Mouse (Mus musculus): ENCODE data around the gene Olfr522. TPM values are rescaled to one million over a fixed set of nuclear protein-coding genes. Genes with fewer than 3 reads are reported as not detected.

Olfr522 gene
- polyA plus RNA-seq, 2 experiments = not detected

DNA sequence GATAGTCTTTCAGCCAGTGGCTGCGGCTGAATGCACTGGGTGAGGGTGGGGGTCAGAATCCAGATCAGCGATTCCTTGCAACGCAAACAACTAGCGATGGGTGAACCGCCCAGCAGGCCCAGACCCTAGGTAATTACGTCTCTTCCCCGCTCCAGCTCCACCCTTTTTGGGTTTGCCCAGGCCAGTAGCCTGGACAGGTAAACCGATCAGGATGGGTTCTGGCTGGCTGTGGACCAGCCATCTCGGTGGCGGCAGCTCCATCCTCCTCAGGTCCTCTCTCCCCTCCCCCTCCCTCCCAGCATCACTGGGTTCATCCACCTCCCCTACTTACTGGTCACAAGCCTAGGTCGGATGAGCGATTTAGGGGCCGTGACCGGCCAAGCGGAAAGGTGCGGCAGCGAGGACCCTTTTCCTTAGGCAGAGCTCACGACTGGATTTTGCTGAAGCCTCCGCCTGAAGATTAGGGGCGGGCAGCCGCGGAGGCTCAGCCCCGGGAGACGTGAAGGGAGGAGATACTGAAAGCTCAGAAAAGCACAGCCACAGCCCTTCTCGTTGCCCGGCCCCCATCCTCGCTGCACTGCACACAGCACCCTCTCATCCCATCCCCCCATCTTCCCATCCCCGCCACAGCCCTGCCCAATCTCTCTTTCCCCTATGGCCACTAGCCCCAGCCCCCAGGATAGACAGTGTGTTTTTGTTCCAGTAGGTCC, 10.2 kb downstream of the Olfr522 start, which contains the start of gene Sprn:
Sprn (minus strand) TSS at position 660 of the 710 bp plus-strand sequence.
- Histone ChIP-seq H3K9ac (ENCODE audit: low read depth, low read length, severe bottlenecking) (peak within 1 kb of the TSS; percentile 31; the same call in 1 of the 2 replicates), H3K27ac (replicated peaks; ENCODE audit: low read depth, low read length) (no peak within 1 kb of the TSS), H3K36me3 (ENCODE audit: control insufficient read depth, insufficient read depth, low read length) (no peaks in the 10 kb centered on the region), H3K4me1 (ENCODE audit: control insufficient read depth, insufficient read depth, low read length) (0 out of 2 replicates have a peak, but pooled peaks cover 3% of the 10 kb centered on the region), H3K9me3 (ENCODE audit: control insufficient read depth, low read length) (no peaks in the 10 kb centered on the region), H3K27me3 (ENCODE audit: control insufficient read depth, insufficient read depth, low read length) (peaks cover 27% of the 10 kb centered on the region), H3K4me3 (replicated peaks; ENCODE audit: low read length) (peak within 1 kb of the TSS; percentile 20), H3K4me2 (replicated peaks; ENCODE audit: low read depth, low read length, severe bottlenecking) (peak within 1 kb of the TSS; percentile 33; the same call in 1 of the 2 replicates)
- no peak for ATAC-seq (ENCODE audit: low FRiP score, low read depth)
- no peak for TF ChIP-seq POLR2A (IDR thresholded peaks at IDR 0.05; ENCODE audit: borderline replicate concordance, extremely low read depth, insufficient read depth, insufficient read length)
- no peak for DNase-seq (ENCODE audit: low spot score)
- 1% methylated on average over 19 of the region's 28 CpGs for WGBS

DNA sequence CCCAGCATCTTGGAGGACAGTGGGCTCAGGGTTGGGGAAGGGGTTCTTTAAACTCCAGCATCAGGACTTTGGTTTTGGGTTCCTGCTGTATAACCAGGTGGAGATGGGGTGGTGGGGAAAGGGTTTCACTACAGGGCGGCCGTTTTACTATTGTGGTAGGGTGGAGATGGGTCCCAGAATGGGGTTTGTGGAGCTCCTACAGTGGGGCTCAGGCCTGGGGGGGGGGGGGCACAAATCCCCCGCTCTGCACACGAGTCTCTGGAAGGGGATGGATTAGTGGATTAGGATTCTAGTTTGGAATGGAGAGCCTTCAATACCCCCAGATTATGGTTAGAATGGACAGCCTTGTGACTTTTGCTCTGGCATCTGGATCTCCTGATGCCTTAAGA, 10.7 kb downstream of the Olfr522 start:
- no peak for TF ChIP-seq POLR2A (IDR thresholded peaks at IDR 0.05; ENCODE audit: borderline replicate concordance, extremely low read depth, insufficient read depth, insufficient read length)
- Histone ChIP-seq H3K27ac (replicated peaks; ENCODE audit: low read depth, low read length) (no peak overlapping the region), H3K4me2 (replicated peaks; ENCODE audit: low read depth, low read length, severe bottlenecking) (no peak overlapping the region), H3K36me3 (ENCODE audit: control insufficient read depth, insufficient read depth, low read length) (0 out of 2 replicates have a peak, but pooled peaks cover under 1% of the 10 kb centered on the region), H3K9ac (ENCODE audit: low read depth, low read length, severe bottlenecking) (peak overlapping the region; percentile 31; the same call in 1 of the 2 replicates), H3K4me1 (ENCODE audit: control insufficient read depth, insufficient read depth, low read length) (0 out of 2 replicates have a peak, but pooled peaks cover 3% of the 10 kb centered on the region), H3K4me3 (replicated peaks; ENCODE audit: low read length) (peak overlapping the region; percentile 20; the same call in 1 of the 2 replicates), H3K27me3 (ENCODE audit: control insufficient read depth, insufficient read depth, low read length) (peaks cover 27% of the 10 kb centered on the region), H3K9me3 (ENCODE audit: control insufficient read depth, low read length) (no peaks in the 10 kb centered on the region)
- ATAC-seq (ENCODE audit: low FRiP score, low read depth) = no peak
- no peak for DNase-seq (ENCODE audit: low spot score)
- WGBS = 30% methylated on average over 4 of the region's 4 CpGs

DNA sequence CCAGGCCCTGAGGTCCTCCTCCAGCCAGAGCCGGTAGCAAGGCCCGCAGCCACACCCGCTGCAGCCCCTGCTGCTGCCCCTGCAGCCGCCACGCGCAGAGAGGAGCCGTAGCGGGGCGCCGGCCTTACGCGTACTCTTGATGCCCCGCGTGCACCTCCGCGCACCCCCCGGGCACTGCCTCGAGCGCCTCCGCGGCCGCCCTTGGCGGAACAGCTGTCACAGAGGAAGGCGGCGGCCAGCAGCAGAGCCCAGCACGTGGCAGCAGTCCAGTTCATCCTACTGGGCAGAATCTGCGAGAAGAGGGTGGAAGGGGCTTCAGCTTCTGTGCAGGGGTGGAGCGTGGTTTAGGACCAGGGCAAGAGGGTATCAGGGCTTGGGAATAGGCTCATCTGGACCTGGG, 11.2 kb downstream of the Olfr522 start:
- ATAC-seq (ENCODE audit: low FRiP score, low read depth) (no peak), DNase-seq (ENCODE audit: low spot score) (no peak)
- Histone ChIP-seq H3K27me3 (ENCODE audit: control insufficient read depth, insufficient read depth, low read length) (peaks cover 27% of the 10 kb centered on the region), H3K36me3 (ENCODE audit: control insufficient read depth, insufficient read depth, low read length) (0 out of 2 replicates have a peak, but pooled peaks cover 2% of the 10 kb centered on the region), H3K9me3 (ENCODE audit: control insufficient read depth, low read length) (no peaks in the 10 kb centered on the region), H3K4me2 (replicated peaks; ENCODE audit: low read depth, low read length, severe bottlenecking) (peak overlapping the region; percentile 46), H3K9ac (ENCODE audit: low read depth, low read length, severe bottlenecking) (peak overlapping the region; percentile 34; the same call in 1 of the 2 replicates), H3K4me3 (replicated peaks; ENCODE audit: low read length) (peak overlapping the region; percentile 19; the same call in 1 of the 2 replicates), H3K4me1 (ENCODE audit: control insufficient read depth, insufficient read depth, low read length) (0 out of 2 replicates have a peak, but pooled peaks cover 3% of the 10 kb centered on the region), H3K27ac (replicated peaks; ENCODE audit: low read depth, low read length) (no peak overlapping the region)
- 3% methylated on average over 25 of the region's 28 CpGs for WGBS
- TF ChIP-seq POLR2A (IDR thresholded peaks at IDR 0.05; ENCODE audit: borderline replicate concordance, extremely low read depth, insufficient read depth, insufficient read length) = no peak

DNA sequence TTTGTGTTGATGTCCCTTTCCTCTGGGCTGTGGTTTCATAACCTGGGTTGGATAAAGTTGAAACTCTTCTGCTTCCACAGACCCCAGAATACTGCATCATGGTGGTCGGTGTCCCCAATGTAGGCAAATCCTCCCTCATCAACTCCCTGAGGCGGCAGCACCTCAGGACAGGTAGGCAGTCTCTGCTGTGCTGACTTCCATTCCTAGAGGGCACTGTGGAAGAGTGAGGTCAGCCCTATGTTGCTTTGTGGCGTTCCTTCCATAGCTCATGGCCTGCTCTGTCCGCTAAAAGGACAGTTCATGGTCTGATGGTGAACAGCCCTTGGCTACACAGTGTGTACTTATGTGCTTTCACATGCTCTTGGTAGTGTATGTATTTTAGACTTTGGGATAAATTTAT, 20.0 kb downstream of the Olfr522 start:
- no peak for DNase-seq (ENCODE audit: low spot score)
- WGBS = 81% methylated on average over 4 of the region's 4 CpGs
- no peak overlapping the region for H3K9ac ChIP-seq (ENCODE audit: low read depth, low read length, severe bottlenecking)
- no peak overlapping the region for H3K4me2 ChIP-seq (replicated peaks; ENCODE audit: low read depth, low read length, severe bottlenecking)
- H3K4me1 ChIP-seq (ENCODE audit: control insufficient read depth, insufficient read depth, low read length) = no peaks in the 10 kb centered on the region
- no peaks in the 10 kb centered on the region for H3K27me3 ChIP-seq (ENCODE audit: control insufficient read depth, insufficient read depth, low read length)
- 0 out of 2 replicates have a peak, but pooled peaks cover 6% of the 10 kb centered on the region for H3K36me3 ChIP-seq (ENCODE audit: control insufficient read depth, insufficient read depth, low read length)
- H3K9me3 ChIP-seq (ENCODE audit: control insufficient read depth, low read length) = no peaks in the 10 kb centered on the region
- H3K27ac ChIP-seq (replicated peaks; ENCODE audit: low read depth, low read length) = no peak overlapping the region
- TF ChIP-seq POLR2A (IDR thresholded peaks at IDR 0.05; ENCODE audit: borderline replicate concordance, extremely low read depth, insufficient read depth, insufficient read length) = no peak
- no peak overlapping the region for H3K4me3 ChIP-seq (replicated peaks; ENCODE audit: low read length)
- ATAC-seq (ENCODE audit: low FRiP score, low read depth) = no peak

DNA sequence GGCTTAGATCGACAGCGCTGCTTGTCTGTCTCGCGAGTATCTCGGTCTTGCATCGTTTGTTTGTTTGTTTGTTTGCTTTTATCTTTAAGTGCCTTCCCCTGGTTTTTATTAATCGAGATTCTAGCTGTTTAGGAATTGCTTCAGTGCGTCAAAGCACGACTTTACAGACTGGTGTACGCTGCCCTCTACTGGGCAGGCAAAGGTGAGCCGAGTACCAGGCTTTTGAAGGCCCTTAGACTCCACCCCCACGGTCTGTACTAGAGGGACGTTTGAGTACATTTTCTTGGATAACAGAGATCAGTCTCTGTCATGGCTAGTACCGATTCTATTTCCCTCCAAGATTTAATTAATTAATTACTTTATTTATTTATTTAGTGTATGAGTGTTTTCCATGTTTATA, 23.2 kb downstream of the Olfr522 start:
- ATAC-seq (ENCODE audit: low FRiP score, low read depth) (no peak), DNase-seq (ENCODE audit: low spot score) (peak; percentile 73)
- no peaks in the 10 kb centered on the region for H3K4me1 ChIP-seq (ENCODE audit: control insufficient read depth, insufficient read depth, low read length)
- H3K4me3 ChIP-seq (replicated peaks; ENCODE audit: low read length) = no peak overlapping the region
- H3K36me3 ChIP-seq (ENCODE audit: control insufficient read depth, insufficient read depth, low read length) = 0 out of 2 replicates have a peak, but pooled peaks cover 4% of the 10 kb centered on the region
- no peak for TF ChIP-seq POLR2A (IDR thresholded peaks at IDR 0.05; ENCODE audit: borderline replicate concordance, extremely low read depth, insufficient read depth, insufficient read length)
- no peak overlapping the region for H3K27ac ChIP-seq (replicated peaks; ENCODE audit: low read depth, low read length)
- no peak overlapping the region for H3K9ac ChIP-seq (ENCODE audit: low read depth, low read length, severe bottlenecking)
- no peaks in the 10 kb centered on the region for H3K27me3 ChIP-seq (ENCODE audit: control insufficient read depth, insufficient read depth, low read length)
- 4% methylated on average over 14 of the region's 14 CpGs for WGBS
- H3K9me3 ChIP-seq (ENCODE audit: control insufficient read depth, low read length) = no peaks in the 10 kb centered on the region
- H3K4me2 ChIP-seq (replicated peaks; ENCODE audit: low read depth, low read length, severe bottlenecking) = no peak overlapping the region
